Mouse (Mus musculus) liver, postnatal 0 days (tissue): Measurements from ENCODE around the gene Rabepk.

Experiments
- CTCF ChIP-seq: sonication (generic); IDR thresholded peaks from 2 replicates; pipeline ENCODE4 v1.5.1; 2016; ENCODE audit warnings: antibody characterized with exemption, low read depth
- EP300 ChIP-seq: IDR thresholded peaks from 2 replicates; pipeline ENCODE4 v1.6.1; 2016; ENCODE audit warnings: antibody characterized with exemption, low read depth, mild to moderate bottlenecking

DNA sequence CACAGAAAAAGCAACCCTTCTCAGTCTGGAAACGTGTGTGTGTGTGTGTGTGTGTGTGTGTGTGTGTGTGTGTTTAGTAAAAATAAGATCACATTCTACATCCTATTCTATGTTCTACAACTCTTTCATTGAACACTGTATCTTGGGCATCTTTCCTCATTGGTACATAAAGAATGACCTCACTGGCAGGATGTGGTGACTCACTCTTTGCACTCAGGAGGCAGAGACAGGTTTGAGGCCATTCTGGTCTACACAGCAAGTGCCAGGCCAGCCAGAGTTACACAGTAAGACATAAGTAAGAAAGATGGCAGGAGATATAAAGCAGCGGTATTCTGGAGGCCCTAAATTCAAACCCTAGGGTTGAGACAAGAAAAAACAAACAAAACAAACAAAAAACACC lies 36.8 kb downstream of the Rabepk start:
- TF ChIP-seq CTCF, result no peak
- no peak for TF ChIP-seq EP300
